Mouse (Mus musculus) layer of hippocampus, adult 8-10 months (tissue): ENCODE data around the gene BC048562. TPM values are rescaled to one million over a fixed set of nuclear protein-coding genes. Genes with fewer than 3 reads are reported as not detected.

ENCODE experiments used
- DNase-seq, 2 experiments: peaks; one replicate each; pipeline ENCODE4 v3.0.0; 2022; ENCODE audit warnings: low spot score in 2 of 2
- total RNA-seq, 4 experiments: library from RNA; stranded (reverse); gene quantifications; 2 replicates each; pipeline ENCODE4 v1.2.4; 2022

Gene BC048562
- total RNA-seq, 4 experiments from 2014 or later: not detected

DNA sequence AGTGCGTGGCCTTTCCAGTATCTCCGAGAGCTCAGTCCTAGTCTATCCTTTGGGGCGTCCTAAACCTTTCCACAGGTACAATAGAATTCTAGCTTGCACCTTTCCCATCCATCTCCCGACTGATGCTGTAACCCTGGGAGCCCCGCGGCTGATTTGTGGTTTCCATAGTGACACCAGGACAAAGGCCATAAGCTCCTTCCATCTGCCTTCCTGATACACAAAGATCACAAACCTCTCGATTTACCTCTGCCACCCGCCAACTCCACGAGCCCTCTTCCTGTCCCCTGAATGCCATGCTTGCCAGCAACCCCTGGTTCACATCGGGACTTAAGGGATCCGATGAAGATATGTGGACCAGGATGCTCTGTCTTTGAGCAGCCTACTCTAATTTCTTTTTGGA lies 43.0 kb downstream of the BC048562 start:
- no peak for DNase-seq

DNA sequence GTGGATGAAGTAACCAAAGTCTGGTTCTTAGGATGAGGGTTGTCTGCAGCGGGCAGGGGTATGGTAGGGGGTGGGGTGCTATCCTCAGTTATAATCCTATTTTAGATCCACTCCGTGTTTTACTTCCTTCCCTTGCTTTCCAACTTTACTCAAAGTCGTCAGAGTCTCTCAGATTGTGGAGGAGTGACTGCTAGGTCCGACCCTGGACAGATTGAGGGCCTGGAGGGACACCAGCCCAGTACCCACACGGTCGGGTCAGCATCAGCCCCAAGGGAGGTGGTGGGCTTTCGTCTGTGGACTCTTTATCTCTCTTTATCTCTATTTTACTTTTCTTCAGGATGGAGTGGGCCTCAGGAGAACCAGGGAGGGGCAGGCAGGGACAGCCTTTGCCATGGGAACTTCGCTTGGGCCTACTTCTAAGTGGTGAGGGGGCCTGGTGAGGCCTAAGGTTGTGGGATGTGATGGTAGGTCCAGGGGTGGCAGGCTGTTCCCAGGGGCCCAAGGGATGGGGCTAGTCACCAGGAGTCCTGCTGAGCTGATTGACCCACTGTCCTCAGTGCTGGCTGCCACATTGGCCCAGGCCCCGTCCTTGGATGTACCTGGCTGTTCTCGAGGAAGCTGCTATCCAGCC lies 43.6 kb downstream of the BC048562 start, which contains the start of gene Lamb2:
Lamb2 (plus strand) TSS at position 16 of the 631 bp plus-strand sequence.
- DNase-seq: no peak

- DNase-seq: no peak
Observed at GRCm38 (mm10) chr9:108480813-108481519, 44.7 kb downstream of the BC048562 start.

DNA sequence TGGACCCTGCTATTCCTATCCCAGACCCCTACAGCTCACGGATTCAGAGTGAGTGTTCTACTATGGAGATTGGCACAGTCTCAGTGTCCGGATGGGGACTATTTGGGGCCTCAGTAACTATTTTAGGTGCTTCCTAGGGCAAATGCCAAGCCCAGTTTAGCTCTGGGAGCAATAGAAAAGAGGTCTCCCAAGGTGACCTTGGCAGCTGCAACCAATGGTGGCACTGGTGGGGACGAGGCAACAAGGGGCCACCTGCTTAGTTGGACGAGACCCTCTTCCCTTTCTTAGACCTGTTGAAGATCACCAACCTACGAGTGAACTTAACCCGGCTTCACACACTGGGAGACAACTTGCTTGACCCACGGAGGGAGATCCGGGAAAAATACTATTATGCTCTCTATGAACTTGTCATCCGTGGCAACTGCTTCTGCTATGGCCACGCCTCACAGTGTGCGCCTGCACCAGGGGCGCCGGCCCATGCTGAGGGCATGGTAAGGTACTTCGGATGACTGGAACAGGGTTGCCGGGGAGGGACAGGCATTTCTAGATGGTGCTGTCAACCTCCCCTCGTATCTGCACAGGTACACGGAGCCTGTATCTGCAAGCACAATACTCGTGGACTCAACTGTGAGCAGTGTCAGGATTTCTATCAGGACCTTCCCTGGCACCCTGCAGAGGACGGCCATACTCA lies 45.4 kb downstream of the BC048562 start:
- DNase-seq: no peak

DNA sequence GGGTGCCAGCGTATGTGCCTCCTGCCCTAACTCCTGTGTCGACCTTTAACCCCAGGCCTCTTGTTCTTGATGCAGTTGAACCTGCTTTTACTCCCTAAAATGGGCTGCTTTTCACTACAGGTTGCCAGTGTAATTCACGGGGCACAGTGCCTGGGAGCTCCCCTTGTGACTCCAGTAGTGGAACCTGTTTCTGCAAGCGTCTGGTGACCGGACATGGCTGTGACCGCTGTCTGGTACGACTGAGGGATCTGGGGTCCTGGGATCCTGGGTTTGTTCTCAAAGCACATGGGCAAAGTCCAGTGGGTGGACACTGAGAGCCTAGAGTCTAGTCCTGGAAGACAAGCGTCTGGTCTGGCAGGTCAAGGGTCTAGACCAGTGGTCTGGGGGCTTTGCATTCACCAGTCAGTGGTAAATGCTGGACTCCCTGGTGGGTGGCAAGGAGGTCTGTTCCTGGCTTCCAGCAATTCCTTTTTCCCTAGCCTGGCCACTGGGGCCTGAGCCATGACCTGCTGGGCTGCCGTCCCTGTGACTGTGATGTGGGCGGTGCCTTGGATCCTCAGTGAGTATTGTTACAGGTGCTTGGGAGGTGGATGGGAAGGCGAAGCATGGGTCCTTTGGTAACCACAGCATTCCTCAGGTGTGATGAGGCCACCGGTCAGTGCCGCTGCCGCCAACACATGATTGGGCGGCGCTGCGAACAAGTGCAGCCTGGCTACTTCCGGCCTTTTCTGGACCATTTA lies 46.9 kb downstream of the BC048562 start:
- no peak for DNase-seq

DNA sequence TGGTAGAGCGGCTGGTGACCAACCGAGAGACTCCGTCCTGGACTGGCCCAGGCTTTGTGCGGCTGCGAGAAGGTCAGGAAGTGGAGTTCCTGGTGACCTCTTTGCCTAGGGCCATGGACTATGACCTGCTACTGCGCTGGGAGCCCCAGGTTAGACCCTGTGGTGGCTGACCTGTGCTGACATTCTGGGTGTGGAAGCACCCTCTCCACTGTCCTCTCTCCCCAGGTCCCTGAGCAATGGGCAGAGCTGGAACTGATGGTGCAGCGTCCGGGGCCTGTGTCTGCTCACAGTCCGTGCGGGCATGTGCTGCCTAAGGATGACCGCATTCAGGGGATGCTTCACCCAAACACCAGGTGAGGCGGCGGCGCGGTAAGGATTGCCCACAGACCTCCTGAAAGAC lies 47.7 kb downstream of the BC048562 start:
- DNase-seq: no peak

DNA sequence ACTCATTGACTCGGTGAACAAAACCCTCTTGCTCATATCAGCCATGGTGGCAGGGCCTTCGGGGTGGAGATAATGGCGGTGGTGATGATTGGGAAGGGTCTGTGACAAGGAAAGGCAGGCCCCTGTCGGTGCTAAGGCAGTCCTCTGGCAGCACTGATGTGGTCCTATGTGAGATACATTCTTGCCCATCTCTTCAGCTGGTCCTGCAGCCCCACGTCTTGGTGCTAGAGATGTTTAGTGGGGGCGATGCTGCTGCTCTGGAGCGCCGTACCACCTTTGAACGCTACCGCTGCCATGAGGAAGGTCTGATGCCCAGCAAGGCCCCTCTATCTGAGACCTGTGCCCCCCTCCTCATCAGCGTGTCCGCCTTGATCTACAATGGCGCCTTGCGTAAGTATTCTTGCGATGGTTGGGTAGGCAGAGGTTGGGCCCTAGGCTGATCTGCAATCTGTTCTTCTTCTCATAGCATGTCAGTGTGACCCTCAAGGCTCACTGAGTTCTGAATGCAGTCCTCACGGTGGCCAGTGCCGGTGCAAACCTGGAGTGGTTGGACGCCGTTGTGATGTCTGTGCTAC lies 49.1 kb downstream of the BC048562 start:
- DNase-seq: no peak

DNA sequence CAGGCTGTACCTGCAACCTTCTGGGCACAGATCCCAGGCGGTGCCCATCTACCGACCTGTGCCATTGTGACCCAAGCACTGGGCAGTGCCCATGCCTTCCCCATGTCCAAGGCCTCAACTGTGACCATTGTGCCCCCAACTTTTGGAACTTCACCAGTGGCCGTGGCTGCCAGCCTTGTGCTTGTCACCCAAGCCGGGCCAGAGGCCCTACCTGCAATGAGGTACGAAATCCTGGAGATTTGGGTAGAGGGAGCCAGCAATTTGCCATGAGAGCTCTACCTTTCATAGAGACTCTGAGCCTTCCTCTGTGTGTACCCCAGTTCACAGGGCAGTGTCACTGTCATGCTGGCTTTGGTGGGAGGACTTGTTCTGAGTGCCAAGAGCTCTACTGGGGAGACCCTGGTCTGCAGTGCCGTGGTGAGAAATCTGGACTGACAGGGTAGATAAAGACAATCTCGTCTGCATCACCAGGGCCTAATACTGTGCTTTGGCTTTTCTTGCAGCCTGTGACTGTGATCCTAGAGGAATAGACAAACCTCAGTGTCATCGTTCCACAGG lies 50.8 kb downstream of the BC048562 start:
- no peak for DNase-seq

DNA sequence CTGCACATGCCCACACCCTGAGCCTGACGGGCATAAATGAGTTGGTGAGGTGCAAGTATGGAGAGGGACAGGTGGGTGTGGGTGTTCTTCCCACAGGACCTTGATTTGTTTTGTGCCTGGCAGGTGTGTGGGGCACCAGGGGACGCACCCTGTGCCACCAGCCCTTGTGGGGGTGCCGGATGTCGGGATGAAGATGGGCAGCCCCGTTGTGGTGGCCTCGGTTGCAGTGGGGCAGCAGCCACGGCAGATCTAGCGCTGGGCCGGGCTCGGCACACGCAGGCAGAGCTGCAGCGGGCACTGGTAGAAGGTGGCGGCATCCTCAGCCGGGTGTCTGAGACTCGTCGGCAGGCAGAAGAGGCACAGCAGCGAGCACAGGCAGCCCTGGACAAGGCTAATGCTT lies 52.1 kb downstream of the BC048562 start:
- DNase-seq: no peak

GRCm38 (mm10) chr9:108489215-108489614 lies 52.9 kb downstream of the BC048562 start:
- no peak for DNase-seq

DNA sequence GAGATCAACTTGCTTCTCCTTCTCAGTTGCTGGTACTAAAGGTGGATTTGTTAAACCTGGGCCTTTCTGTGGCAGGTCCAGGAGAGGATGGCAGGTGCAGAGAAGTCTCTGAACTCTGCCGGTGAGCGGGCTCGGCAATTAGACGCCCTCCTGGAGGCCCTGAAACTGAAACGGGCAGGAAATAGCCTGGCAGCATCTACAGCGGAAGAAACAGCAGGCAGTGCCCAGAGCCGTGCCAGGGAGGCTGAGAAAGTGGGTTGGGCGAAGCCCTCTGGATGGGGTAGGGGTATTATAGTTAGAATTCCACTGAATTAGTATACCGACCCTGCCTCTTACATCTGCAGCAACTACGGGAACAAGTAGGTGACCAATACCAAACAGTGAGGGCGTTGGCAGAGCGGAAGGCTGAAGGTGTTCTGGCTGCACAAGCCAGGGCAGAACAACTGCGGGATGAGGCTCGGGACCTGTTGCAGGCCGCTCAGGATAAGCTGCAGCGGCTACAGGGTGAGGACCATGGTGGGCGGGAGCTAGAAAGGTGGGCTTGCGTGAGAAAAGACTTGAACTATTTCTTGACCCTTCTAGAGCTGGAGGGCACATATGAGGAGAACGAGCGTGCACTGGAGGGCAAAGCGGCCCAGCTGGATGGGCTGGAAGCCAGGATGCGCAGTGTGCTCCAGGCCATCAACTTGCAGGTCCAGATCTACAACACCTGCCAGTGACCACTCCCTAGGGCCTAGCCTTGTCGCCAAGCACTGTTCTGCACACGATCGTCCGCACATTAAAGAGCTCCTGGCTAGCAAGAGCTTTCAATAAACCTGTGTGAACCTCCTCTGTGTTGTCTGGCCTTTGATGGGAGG lies 53.6 kb downstream of the BC048562 start:
- DNase-seq: peak in 1 of 2 experiments; percentile 20

GRCm38 (mm10) chr9:108490559-108491285 lies 54.4 kb downstream of the BC048562 start, which contains the start of gene Usp19:
Gene Usp19, plus strand, starts transcription at chr9:108490602.
- DNase-seq: peak; percentile 94 to 95

- no peak for DNase-seq
Observed at GRCm38 (mm10) chr9:108491286-108491580, 55.0 kb downstream of the BC048562 start.

GRCm38 (mm10) chr9:108492043-108492750 lies 55.9 kb downstream of the BC048562 start:
- no peak for DNase-seq

DNA sequence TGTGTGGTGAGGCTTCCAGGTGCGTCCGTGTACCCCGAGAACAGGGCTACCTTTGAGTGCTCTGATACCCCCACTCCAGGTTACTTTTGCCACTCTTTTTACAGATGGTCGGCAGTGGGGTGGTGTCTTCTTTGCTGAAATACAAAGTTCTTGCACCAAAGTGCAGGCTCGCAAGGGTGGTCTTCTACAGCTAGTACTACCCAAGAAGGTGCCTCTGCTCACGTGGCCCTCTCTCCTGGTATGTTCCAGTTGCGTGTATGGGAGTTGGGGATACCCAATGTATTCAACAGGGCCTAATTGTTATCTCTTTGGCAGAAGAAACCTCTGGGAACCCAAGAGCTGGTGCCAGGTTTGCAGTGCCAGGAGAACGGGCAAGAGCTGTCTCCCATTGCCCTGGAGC lies 57.0 kb downstream of the BC048562 start:
- no peak for DNase-seq

DNA sequence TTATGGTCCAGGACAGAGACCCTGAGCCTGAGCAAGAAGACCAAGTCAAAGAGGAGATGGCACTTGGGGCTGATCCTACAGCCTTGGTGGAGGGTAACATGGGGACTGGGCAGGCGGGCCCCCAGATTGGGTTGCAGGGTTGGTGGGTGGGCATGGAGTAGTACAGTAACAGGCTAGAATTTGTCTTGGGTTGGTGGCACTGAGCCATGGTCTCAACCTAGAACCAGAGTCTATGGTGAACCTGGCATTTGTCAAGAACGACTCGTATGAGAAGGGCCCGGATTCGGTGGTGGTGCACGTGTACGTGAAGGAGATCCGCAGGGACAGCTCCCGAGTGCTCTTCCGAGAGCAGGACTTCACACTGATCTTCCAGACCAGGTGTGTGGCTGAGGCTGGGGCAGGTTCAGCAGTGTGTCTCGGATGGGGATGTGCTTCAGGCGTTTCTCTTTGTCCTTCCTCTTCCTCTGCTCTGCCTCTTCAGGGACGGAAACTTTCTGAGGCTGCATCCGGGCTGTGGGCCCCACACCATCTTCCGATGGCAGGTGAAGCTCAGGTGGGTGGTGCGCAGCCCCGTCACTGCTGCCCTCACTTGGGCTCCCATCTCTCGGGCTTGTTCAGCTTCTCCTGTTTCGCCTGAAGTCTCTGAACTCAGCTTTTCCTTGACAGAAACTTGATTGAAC lies 58.0 kb downstream of the BC048562 start:
- no peak for DNase-seq

DNA sequence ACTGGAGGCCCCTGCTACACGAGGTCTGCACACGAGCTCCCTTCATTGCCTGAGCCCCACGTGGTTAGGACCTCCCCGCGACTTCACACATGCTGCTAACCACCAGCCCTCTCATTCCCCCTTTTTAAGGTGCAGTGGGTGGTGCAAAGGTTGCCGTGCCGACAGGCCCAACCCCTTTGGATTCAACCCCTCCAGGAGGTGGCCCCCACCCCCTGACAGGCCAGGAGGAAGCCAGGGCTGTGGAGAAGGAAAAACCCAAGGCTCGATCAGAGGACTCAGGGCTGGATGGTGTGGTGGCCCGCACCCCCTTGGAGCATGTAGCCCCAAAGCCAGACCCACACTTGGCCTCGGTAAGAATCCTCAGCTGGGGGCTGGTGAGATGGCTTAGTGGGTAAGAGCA lies 58.6 kb downstream of the BC048562 start:
- no peak for DNase-seq
